Mouse (Mus musculus) megakaryocyte-erythroid progenitor cell, adult 5 weeks (primary cell): ENCODE data around the gene Dock1. TPM values are rescaled to one million over a fixed set of nuclear protein-coding genes. Genes with fewer than 3 reads are reported as not detected.

Source experiments
- polyA plus RNA-seq: library from polyadenylated mRNA; stranded (reverse); fragments of >175 nt; gene quantifications from 2 replicates; pipeline ENCODE4 v1.2.3, GENCODE M21; 2012

Dock1 gene
- polyA plus RNA-seq: 2.3 and 2.7 TPM in 2 replicates

GRCm38 (mm10) chr7:134670312-134671002 lies at the start of gene Dock1:
Gene Dock1, plus strand, starts transcription at chr7:134670654.

DNA sequence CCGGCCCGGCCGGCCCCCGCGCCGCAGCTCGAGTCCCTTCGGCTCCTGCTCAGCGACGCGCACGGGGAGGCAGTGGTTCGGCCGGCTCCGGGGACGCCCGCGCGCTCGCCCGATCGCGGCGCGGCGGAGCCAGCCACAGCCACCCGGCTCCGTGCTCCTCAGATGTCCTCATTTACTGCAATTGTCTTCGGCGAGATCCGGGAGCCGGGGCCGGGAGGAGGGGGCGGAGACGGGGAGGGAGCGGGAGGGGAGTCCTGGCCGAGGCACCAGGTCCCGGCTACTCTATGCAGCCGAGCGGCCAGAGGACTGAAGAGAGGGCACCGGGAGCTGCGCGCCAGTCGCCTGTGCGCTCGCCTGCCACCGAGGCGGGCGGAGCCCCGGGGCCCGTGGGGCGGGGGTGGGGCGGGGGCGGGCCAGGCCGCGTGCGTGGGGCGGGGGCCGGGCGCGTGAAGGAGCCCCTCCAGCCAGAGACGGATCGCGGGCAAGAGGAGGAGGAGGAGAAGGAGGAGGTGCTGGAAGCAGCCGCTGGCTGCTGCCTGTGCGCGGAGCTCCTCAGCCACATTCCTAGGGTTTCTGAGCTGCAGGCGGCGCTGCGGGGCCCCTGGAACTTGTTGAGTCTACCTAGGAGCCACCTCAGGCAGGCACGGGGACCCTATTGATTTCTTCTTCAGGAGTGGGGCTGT lies 267.6 kb downstream of the Dock1 start, which contains the start of gene Fam196a:
Gene Fam196a, minus strand, starts transcription at position 504 of the 683 bp plus-strand sequence.

